Mouse (Mus musculus) urinary bladder, postnatal 14 days (tissue): ENCODE measurements around the gene Pptc7.
A peak's percentile ranks its signal among the peaks of the same experiment; 100 is the strongest.

Experiments
- DNase-seq: peaks from one replicate; pipeline ENCODE4 v3.0.0; 2021; ENCODE audit warnings: low spot score

Gene Pptc7

DNA sequence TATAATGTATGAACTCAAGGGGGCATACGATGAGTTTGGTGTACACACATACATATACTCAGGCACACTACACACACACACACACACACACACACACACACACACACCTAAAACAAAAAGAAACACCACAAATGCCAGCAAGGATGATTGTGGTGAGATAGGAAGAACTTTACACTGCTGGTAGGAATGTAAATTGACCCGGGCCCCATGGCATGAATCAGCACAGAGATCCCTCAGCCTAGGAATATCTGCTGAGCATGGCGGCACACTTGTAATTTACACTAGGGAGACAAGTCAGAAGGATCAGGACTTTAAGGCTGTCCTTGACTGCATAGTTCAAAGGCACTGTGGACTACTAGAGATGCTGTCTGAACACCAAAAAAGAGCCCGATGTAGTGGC lies 46.1 kb downstream of the Pptc7 start:
- DNase-seq: no peak

DNA sequence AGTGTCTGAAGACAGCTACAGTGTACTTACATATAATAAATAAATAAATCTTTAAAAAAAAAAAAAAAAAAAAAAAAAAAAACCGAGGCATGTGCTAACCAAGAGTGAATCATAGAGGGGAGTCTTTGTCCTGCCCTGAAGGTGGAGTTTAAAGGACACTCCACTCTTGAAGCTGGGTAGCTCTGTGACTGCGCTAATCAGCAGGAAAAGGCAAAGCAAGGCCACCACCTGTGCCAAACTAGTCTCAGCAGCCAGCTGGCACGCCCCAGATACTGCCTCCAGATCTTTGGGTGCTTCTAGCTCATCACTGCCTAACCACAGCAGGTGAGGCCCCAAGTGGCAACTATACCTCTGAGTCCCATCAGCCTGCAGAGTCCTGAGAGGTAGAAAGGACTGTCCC lies 50.5 kb downstream of the Pptc7 start:
- DNase-seq: no peak

DNA sequence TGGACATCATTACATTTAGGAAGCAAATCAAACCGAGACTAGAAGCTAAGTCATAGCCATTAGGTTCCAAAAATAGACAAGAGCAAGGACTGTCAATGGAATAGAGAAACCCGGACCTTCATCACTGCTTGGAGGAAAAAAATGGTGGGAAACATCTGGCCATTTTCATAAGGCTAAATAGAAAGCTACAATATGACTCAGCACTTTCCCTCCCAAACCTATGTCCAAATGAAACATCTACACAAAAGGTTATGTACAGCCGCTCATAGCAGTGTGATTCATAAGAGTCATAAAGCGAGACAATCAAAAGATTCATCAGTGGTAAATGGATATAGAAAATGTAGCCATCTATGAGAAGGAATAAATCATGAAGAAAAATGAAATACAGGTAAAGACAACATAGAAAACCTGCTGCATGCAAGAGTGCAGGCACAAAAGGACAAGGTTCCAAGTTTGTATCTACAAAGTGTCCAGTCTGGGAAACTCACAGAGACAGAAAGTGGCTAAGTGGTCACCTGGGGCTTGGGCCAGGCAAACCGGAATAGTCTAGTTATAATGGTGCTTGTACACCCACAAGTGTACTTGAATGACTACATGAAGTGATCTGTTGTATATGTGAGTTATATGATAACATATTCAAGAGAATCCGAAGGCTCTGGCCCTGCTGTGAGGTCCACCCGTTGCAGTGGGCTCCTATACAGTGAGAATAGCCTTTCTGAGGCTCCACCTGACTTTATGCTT lies 52.6 kb downstream of the Pptc7 start:
- no peak for DNase-seq

DNA sequence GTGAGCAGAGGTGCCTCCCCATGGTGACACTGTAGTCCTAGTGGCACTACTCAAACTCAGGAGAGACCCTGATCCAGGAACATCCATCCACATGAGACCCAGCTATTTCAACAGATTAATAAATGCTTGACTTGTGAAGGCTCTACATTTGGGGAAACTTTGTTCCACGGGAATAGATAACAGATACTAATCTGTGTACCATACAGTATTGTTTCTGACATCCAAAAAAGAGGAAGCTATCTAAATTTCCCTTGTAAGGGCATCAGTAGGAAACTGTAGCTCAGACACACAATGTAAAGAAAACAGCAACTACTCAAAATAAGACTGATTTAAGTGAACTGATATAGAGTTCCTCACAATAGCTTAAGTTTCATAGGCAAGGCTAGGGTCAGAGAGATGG lies 58.7 kb downstream of the Pptc7 start:
- DNase-seq: no peak

DNA sequence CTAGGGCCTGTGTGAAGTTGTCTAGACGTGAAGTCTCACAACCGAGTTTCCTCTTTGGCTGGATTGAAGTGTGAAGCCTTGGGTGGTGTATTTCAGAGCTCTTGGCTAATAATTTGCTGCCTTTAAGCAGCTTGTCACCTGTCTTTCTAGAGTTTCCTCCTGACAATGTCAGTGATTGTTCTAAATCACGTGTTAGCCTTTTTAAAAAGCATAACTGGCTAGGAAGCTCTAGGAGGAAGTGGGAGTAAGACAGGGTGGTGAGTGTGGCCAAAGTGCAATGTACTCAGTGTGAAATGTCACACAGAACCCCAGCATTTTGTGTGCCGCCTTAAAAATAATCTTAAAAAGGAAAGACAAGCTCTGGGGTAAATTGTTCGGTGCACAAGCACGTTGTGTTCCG lies 59.6 kb downstream of the Pptc7 start:
- no peak for DNase-seq

DNA sequence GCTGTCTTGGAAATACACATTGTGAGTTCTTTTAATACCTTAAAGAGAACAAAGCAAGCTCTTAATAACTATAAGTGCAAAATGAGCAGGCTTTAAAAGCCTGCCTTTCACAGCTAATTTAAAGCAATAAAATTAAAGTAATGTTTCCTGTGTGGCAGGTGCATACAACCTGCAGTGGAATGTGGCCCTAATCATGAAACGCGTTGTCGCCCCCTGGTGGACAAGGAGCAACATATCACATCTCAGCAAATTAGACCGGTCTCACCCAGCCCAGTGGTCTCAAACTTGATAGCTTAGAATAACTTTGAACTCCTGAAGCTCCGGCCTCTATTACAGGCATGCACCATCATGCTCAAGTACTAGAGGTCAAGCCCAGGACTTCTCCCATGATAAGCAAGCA lies 60.1 kb downstream of the Pptc7 start:
- peak; percentile 73 for DNase-seq

DNA sequence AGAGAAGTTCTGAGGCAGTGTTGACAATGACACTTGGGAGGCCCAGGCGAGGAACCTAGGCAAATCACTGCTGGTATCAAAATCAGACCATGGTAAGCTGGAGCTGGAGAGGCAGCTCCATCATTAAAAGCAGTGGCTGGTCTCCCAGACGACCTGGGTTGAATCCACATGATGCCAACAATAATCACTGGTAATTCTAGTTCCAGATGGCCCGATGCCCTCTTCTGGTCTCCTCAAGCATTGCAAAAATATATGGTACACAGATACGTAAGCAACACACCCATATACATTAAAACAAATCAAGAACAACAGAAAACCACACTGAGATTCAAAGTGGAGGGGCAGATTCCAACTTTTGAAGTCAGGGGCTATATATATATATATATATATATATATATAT lies 61.6 kb downstream of the Pptc7 start:
- no peak for DNase-seq

DNA sequence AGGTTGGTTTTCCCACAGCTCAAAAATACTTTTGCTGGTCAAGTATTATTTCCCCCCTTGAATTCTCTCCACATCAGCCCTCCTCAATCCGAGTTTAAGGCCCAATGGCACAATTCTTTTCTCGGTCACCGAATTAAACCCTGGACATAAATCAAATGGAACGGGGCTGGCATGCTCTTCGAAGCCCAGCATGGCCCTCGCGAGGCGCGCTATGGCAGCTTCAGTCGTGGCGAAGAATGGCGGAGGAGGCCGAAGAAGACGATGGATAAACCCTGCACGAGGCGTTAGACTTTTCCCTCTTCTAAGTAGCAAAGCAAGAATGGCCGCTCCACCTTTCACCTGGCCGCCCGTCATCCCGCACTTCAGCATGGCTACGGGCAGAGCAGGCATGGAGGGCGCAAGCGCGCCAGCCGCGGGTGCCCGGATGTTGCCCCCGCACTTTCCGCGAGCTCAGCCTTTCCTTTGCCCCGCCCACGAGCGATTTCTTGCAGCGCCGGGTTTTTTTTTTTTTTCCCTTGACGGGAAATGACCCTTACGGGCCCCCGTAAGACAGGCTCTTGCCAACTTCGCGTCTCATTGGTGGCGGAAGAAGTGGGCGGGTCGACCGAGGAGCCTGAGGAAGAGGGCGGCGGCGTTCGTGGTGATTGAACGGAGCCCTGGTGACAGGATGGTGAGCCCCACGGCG lies 69.8 kb downstream of the Pptc7 start, which contains the start of the genes Rad9b and Vps29:
Rad9b (minus strand) TSS at position 427 of the 685 bp plus-strand sequence.
Vps29 (plus strand) TSS at position 563 of the 685 bp plus-strand sequence.
- peak; percentile 99 for DNase-seq

DNA sequence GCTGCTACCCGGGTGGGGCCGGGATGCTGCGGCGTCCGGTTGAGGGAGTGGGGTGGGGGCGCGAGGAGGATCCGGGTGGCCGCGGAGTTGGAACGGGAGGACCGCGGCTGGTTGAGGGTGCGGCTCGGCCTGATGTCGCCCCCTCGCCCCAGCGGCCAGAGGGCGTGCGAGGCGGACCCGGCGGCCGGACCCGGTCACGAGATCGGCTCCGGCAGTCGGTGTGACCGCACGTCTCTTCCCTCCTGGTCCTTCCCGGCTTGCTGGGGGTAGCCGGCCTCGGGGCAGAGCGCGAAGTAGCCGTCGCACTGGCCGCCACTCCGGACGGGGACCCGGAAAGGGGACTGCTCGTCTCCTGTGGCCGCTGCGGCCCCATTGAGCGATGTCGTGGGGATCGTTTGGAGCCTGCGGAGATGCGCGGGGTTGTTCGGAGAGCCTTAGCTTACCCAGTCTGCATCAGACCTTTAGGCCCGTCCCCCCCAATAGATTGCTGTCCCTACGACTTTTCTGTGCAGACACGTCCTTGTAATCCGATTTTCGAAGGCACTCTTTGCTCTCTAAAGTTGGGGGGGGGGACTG lies 70.4 kb downstream of the Pptc7 start:
- no peak for DNase-seq

DNA sequence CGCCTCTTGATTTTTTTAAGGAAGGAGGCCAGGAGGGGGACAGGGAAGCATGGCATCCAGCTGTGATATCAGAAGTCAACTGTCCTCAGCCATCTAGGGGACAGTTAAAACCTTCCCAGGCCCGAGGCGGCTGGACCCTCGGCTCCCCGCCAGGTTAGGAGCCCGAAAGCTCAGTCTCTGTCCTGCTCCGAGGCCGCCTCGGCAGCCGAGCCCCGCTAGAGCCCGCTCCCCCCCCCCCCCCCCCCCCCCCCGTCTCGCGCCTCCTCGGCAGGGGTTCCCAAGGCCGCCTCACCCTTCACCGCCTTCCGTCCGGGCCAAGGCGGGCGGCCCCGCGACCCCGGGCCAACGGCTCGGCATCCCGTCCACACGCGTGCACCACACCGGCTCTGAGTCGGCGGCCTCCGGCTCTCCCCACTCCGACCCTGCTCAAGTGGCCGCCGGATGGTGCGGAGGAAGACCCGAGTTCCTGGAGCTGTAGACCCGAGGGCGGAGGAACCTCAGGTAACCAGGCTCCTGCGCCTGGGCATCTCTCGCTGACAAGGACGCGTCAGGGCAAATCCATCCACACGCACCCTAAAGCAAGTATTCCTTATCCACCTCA lies 87.5 kb downstream of the Pptc7 start, which contains the start of gene Gpn3:
Gpn3 (plus strand) TSS at position 286 of the 601 bp plus-strand sequence.
- peak; percentile 24 for DNase-seq

DNA sequence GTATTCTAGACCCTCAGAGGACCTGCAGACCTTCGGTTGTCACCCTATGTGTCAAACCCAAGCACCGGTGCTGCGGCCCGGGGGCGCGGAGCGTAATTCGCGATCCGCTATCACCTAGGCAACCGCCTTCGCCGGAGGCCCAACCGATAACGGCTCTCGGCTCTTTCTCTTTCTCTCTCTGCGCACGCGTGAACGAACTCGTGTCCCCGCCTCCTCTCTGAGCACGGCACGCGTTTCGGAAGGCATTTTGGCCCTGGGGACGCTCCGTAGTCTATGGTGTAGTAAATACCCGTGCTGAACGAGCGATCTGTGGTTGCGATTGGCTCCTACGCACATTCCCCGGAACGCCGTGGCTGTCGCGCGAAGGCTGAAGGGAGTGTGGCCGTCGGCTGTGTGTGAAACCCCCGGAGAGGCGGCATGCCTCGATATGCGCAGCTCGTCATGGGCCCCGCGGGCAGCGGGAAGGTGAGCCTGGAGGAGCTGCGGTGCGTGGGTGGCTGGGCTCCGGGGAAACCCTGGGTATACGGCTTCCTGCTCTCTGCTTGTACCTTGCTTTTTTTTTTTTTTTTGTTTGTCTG lies 88.1 kb downstream of the Pptc7 start, which contains the start of gene Fam216a:
Fam216a (minus strand) TSS at position 173 of the 578 bp plus-strand sequence.
- DNase-seq: peak; percentile 99

DNA sequence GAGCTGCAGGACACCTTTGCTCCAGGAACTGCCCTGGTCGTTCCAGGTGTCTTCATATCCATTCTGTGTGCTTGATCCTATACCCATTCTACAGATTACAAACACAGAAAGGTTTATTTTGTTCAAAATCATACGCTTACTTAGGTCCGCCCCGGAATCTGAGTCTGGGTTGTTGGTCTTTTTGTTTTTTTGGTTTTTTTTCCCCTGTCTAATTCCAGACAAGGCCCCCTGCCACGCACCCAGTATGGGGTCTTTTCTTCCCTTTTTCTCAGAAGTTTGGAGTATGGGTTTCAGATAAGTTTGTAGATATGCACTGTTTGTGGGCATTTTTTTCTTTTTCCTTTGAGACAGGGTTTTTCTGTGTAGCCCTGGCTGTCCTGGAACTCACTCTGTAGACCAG lies 88.7 kb downstream of the Pptc7 start:
- no peak for DNase-seq
